Mouse (Mus musculus): ENCODE measurements at regions not wholly inside any gene's neighbourhood (a gene's known extent, or its start where the extent isn't known, plus 50 kb on each side); places are given as distances from the start of the nearest gene placed in this dataset.

DNA sequence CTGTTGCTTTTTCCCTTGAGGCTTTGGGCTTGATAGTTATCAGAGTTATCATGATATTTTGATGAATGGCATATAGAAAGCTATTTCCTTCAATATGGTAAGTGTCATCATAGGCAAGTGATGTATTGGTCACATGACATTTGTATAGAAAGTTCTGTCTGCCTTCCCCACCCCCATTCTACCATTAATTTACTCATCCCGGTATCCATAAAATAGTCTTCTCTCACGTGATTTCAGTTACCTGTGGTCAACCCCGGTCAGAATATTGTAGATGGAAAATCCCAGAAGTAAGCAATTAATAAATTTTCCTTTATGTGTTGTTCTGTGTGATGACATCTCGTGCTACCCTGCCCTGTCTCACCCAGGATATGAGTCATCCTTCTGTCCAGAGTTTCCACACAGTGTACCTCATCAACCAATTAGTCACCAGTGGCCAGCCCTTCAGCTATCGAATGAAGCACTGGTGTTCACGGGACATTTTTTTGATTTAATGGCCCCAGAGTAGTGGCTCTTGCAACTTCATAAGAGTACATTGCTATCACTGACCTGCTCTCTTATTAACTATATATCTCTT lies 127.1 kb upstream of the Twist2 start:
- no peak for DNase-seq (ENCODE audit: extremely low spot score in 1 of 2, low spot score in 1 of 2)

DNA sequence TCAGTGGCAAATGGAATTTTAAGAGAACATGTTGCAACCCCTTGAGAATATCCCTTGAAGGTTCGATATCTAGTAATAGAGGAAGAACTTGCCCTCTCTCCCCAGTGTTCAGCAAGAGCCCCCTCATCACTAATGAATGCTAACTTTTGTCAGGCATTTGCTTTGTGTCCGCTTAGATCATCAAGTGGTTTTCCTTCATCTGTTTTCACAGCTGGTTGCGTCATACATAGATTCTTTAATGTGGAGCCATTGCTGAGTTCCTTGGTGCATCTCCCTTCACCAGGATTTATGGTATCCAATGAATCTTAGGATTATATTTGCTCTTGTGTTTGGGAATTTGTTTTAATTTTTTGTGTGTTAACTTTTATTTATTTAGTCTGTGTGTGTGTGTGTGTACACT lies 124.2 kb upstream of the Twist2 start:
- DNase-seq (ENCODE audit: extremely low spot score in 1 of 2, low spot score in 1 of 2): no peak

DNA sequence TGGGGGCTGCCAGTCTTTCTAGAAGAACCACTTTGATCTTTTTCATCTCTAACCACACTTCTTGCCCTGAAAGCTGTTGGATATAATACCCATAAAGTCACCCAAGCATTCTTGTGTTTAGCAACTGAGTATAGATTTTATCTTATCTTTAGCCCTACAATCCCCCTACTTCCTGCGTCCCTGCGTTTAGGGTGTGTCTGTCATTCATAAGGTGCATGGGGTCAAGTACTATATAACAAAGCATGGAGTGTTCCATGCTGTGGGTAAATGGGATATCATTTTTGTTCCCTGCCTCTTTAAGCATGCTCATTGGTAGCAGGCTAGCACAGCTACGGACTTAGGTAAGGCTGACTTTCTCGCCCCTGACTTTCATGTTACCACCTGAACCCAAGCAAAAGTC lies 122.5 kb upstream of the Twist2 start:
- DNase-seq (ENCODE audit: extremely low spot score in 1 of 2, low spot score in 1 of 2): no peak

DNA sequence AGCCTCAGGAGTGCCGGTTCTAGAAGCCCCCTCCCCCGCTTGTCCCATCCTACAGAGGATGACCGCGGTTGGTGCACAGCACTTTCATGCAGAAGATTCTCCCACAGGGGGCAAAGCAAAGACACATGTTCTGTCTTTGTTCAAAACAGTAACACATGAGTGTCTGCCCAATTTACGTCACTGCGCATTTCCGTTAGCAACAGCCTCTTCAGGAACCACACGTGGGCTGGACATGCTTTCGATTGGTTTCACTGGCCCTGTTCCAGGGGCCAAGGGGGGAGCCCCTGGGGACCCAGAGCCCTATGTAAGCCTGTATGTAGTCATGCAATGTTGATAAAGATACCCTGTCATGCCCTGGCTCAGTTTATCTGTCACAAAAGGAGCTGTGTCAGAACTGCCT lies 116.2 kb upstream of the Twist2 start:
- no peak for DNase-seq (ENCODE audit: extremely low spot score in 1 of 2, low spot score in 1 of 2)

DNA sequence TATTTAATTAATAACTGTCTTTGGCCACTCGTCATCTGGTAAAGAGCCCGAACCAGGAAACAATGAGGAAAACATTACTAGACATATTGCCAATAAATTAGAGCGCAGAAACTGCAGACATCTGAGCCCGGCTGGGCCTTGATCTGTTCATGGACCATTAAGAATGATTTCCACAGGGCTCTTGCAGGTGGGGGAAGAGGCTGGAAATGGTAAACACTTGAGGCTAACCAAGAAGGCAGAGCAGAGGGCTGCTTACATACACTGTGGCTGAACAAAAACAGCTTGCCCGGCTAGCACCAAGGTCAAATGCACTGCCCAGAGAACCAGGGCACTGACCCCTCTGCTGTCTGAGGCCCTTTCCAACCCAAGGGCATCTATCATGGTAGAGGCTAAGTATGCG lies 115.5 kb upstream of the Twist2 start:
- DNase-seq (ENCODE audit: extremely low spot score in 1 of 2, low spot score in 1 of 2): no peak

DNA sequence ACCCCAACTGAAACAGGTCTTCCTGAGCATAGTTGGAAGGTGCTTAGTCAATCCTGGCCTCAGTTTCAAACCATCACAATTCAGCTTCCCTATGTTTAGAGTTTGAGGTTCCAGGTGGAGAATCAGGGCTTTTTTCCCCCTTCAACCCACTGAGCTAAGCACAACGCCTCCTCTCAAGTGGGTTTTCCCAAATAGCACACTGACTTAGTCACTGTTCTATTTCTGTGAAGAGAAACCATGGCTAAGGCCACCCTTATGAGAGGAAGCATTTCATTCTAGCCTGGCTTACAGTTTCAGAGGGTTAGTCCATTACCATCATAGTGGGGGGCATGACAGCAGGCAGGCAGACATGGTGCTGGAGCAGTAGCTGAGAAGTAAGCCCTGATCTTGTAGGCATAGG lies 109.7 kb upstream of the Twist2 start:
- no peak for DNase-seq (ENCODE audit: extremely low spot score in 1 of 2, low spot score in 1 of 2)

DNA sequence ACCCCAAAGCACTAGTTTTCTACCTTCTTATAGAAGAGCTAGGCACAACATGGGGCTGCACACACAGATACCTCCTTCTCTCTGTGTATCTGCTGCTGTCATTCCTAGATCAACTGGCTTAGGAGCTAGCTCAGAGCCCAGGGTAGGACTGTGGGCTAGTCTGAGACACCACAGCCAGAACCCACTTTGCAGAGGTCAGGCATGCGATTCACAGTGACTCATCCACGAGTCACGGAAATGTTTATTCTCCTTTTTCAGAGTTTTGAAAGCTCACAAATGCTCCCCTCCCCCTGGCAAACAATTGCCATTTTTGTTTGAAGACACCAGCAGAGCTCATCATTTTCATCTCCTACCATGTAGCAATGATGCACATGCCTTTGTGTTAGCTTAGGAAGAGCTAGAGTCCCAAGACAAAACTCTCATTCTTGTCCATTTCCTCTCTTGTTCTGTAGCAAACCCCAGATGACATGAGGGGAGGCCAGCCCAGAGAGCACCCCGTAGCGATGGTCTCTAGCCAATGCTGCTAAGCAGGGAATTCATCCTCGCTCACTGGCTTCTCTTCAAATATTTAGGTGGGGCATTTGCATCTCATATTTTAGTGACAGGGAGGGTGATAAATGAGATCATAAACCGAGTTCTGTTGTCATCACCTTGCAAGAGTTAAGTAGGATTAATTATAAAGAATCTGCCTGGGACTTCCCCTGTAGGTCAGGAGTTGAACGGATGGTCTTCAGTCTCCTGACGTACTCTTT lies 108.4 kb upstream of the Twist2 start:
- no peak for DNase-seq (ENCODE audit: extremely low spot score in 1 of 2, low spot score in 1 of 2)

DNA sequence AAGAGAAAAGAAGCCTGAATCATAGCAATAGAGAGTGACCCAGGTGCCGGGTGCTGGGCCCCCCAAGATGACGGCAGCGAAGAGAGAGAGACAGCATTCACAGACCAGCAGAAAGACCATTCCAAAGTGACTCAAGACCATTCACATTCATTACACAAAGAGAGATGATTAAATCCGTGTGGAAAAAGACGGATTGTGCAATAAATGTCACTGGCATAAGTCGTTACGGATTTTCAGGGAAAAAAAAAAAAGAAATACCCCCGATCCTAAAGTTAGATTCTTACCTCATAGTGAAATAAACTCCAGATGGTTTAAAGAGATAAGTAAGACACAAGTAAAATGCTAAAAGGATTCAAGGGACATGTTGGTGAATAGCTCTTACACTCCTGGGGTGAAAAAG lies 104.2 kb upstream of the Twist2 start:
- DNase-seq (ENCODE audit: extremely low spot score in 1 of 2, low spot score in 1 of 2): no peak

DNA sequence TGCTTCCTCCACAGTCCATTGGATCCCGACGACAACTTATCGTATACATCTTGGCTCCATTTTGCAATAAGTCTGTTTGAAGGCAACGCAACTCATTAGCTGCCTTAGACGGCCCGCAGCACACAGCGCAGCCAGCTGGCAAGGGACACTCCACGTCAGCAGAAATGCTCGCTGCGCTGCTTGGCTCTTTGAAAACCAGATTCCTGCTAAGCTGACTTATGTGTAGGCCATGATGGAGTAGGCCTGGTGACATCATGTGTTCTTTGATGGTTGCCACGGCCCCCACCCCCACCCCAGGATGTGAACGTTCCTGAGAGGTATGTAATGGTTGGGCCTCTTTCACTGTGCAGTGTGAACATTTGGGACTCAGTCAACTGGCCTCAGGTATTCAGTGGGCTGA lies 99.8 kb upstream of the Twist2 start:
- DNase-seq (ENCODE audit: extremely low spot score in 1 of 2, low spot score in 1 of 2): no peak

DNA sequence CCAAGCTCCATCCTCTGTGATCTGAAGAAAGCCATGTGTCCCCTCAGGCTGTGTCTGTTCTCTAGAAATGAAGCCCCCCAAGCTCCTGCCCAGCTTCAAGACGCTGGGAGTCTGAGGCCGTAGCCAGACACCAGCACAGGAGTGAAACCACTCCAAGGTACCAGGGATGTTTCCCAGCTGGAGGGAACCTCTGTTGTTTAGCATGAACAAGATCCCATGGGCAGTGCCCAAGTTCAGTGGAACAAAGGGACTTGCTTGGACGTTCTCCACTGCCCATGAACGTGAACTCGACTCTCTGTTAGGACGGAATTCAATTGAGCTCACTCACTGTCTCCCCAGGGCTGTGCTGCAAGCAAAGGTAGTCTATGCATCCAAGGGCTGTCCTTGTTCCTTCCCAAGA lies 99.2 kb upstream of the Twist2 start:
- no peak for DNase-seq (ENCODE audit: extremely low spot score in 1 of 2, low spot score in 1 of 2)

DNA sequence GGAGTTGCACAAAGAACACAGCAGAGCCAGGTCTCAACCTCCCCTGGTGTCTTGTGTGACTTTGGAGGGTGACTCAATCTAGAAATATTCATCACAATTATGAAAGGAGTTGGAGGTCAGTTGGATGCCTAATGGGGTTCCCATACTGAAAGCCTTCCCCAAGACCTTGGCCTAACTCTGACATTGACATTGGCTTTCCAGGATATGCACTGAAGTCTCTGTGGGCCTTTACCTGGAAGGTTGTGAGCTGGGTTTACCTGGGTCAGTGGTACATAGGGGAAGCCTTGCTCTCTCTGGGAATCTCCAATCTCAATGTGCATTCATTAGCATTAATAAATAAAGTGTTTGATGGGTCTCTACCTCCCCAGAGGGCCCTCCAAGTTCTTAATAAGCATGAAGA lies 98.5 kb upstream of the Twist2 start:
- no peak for DNase-seq (ENCODE audit: extremely low spot score in 1 of 2, low spot score in 1 of 2)

DNA sequence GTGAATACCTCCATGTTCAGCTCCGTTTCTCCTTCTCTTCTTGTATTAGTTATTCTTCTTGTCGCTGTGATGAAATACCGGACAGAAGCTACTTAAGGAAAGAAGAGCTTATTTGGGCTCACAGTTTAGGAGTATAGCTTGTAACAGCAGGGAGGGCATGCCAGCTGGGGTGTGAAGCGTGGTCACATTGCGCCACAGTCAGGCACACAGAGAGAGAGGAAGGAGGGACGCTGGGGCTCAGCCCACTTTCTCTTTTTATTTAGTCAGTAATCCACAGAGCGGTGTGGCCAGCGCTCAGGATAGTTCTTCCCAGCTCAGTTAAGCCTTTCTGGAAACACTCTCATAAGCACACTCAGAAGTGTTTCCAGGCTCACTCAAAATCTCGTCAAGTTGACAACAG lies 95.8 kb upstream of the Twist2 start:
- no peak for DNase-seq (ENCODE audit: extremely low spot score in 1 of 2, low spot score in 1 of 2)

DNA sequence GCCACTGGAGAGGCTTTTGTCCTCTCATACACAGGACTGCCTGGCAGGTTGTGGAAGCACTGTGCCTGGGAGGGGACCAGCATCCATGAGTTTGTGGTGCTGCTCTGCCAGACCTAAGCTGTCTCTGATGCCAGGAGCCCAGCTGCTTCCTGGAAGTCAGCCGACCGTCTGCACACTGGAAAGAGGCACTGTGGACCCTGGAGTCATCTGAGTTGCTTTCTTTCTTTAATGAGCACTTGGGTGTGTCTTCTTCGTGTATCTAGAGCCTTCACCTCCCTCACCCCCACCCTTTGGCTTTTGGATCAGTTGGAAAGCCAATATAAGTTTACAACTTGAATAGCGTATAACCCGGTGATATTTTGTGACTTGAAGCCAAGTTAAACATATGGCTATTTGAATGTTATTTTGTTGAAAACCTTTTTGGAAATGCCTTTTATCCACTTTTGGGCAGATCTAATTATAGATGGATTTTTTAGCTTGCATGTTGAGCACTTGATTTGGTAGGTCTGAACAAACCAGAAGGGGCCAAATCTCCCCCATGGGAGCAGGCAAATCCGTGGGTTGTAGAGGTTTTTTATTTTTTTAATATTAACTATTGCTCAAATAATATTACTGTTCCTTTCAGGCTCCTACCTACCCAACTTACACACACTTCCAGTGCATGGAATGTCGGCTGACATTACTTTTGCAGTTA lies 92.6 kb upstream of the Twist2 start:
- DNase-seq (ENCODE audit: extremely low spot score in 1 of 2, low spot score in 1 of 2): peak in 1 of 2 experiments; percentile 16

DNA sequence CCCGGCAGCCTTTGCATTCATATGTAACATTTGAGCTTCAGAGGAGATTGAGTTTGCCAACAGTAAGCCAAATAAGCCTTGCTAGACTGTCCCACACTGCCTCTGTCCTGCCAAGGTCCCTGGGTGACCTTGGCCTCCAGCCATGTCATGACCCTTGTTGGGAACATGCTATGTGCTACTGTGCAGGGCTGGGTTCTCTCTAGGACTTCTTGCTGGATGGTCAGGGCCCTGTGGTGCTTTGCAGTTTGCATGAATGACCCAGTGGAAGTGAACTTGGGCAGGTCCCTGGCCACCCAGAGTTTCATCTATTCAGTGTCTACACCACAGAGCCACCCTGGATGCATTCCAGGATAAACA lies 92.0 kb upstream of the Twist2 start:
- DNase-seq (ENCODE audit: extremely low spot score in 1 of 2, low spot score in 1 of 2): no peak

DNA sequence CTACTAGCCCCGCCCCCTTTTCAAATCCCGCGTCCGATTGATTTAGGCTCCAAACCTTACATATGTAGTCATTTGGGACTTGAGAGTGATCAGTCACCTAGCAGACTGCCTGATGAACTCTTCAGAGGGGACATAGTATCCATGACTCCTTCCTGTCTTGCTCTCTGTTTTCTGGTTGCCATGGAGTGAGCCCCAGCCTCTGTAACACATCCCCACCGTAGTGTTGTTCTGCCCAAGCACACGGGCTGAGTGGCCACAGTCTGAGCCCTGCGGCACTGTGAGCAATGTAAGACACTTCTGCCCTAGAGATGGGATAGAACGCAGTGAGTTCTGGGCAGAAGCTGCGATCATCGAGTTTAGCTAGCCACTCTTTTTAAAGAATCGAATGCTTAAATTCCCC lies 88.1 kb upstream of the Twist2 start:
- no peak for DNase-seq (ENCODE audit: extremely low spot score in 1 of 2, low spot score in 1 of 2)

DNA sequence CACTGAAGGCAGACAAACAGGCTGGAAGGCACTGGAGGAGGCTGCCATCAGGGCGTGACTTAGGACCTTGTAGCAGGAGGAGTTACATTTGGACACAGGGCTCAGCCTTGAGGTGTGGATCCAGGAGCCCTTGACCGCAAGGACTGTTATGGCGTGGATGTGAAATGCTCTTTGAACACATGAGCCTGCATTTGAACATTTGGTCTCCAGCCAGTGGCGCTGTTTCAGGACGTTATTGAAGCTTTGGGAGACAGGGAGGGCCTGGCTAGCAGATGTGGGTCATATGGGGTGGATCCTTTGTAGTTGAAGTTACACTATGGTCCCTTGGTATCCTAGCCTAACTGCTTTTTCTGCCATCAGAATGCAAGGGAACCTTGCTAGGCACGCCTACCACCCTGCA lies 87.0 kb upstream of the Twist2 start:
- no peak for DNase-seq (ENCODE audit: extremely low spot score in 1 of 2, low spot score in 1 of 2)

DNA sequence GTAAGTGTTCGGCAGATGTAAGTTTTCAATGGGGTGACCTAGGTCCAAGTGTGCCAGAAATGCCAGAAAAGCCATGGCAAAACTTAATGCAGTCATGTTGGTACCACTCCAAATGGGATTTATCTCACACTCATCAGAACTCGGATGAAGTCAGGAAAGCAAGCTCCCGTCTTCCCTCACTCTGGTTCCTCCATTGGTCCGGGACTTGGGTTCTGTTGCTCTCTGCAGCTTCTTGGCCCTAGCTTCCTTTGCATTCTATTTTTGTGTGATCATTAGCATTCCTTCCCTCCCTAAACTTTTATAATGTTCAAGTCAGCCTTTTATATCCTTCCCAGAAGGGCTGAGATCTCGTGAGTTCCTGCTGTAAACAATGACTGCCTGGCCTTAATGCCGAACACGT lies 85.9 kb upstream of the Twist2 start:
- no peak for DNase-seq (ENCODE audit: extremely low spot score in 1 of 2, low spot score in 1 of 2)

DNA sequence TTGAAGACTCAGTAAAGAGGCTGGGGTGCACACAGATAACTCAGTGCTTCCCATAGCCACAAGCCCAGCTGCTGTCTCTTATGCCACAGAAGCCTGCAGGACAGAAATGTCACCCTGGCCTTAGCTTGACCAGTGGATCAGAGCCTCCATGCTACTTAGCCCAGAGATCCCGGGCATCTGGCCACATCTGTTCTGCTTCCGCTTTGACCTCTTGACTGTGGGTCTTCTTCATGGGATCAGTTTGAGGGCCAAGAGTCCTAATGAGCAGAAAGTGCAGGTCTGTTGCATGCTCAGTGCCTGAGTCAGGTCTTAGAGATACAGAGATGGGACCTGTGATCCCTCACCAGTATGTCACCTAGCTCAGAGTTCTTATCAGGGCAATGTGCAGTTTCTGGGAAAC lies 85.5 kb upstream of the Twist2 start:
- no peak for DNase-seq (ENCODE audit: extremely low spot score in 1 of 2, low spot score in 1 of 2)

DNA sequence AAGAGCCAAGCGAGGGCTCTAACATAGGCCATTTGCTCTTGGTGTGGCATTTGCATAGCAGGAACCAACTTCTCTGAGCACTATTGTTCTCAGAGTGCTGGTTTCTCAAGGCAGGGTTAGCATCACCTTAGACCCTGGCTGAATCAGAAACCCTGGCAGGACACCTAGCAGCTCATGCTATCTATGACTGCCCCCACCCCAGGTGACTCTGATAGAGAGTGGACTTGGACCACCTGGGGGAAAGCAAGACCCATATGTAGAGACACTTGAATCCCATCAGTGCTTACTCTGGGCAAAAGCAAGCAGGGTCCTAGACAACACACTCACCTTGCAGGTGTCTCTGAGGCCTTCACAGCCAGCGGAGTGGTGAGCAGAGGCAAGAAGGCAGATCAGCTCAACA lies 84.4 kb upstream of the Twist2 start:
- DNase-seq (ENCODE audit: extremely low spot score in 1 of 2, low spot score in 1 of 2): no peak

DNA sequence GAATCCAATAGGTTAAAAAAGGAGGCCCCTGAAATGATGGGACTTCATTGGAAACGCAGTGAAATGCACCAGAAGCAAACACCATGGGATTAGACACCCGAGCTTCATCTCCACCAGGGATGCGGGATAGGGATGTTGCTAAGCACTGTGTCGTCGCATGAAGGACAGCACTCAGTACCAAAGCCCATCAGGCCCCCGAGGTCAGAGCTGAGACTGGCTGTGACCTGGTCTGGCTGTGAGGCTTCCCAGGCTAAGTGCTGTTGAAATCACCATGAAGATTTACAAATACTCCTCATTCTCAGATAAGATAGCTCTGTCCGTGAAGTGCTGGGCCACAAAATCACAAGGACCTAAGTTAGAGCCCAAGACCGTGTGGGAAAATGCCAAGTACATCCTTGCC lies 83.3 kb upstream of the Twist2 start:
- DNase-seq (ENCODE audit: extremely low spot score in 1 of 2, low spot score in 1 of 2): no peak

DNA sequence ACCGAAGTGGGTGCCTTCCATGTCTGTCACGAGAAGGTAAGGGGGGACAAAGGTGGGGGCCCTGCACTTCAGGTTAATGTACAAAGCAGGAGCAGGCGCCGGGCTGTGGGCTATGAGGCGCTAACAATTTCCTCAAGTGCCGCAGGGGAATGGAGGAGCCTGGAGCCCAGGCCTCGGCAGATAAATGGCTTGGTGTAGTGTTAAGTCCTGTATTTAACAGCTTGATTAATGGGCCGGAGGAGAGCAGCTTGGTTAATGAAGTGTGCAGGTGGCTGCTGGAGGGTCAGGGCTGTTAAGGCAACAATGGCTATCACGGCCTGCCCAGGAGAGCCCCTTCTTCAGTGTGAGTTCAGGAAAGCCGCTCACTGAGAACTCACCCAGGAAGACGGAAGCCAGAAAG lies 72.0 kb upstream of the Twist2 start:
- no peak for DNase-seq (ENCODE audit: extremely low spot score in 1 of 2, low spot score in 1 of 2)

DNA sequence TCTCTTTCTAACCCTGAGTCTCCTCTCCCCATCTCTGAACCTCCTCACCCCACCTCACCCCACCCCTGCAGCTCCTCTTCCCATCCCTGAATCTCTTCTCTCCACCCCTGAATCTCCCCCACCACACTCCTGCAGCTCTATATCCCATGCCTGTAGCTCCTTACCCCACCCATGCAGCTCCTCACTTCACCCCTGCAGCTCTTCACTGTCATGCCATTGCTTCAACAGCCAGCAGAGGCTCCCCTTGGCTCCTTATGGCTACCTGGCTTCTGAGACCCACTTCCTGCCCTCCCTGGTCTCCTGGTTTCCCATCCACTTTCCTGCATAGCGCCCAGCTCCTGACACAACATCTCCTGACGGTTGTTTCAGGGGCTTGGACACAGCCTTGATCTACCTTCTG lies 71.0 kb upstream of the Twist2 start:
- no peak for DNase-seq (ENCODE audit: extremely low spot score in 1 of 2, low spot score in 1 of 2)
